Mouse (Mus musculus) left cerebral cortex, adult 18-20 months (tissue): Measurements from ENCODE around the gene Adipoq. TPM values are rescaled to one million over a fixed set of nuclear protein-coding genes. Genes with fewer than 3 reads are reported as not detected.
"Not testable (repeated sequence)": the region's sequence is repeated elsewhere in the genome, so short reads cannot be mapped to it uniquely, and the experiment has no call there.

ENCODE experiments used
- DNase-seq, 2 experiments: peaks; one replicate each; pipeline ENCODE4 v3.0.0; 2021 to 2022; ENCODE audit warnings: low spot score in 2 of 2, mixed read lengths in 1 of 2
- total RNA-seq, 2 experiments: library from RNA; stranded (reverse); gene quantifications; 2 replicates each; pipeline ENCODE4 v1.2.3; 2021

The Adipoq gene
- total RNA-seq, 2 experiments from 2014 or later, result not detected

DNA sequence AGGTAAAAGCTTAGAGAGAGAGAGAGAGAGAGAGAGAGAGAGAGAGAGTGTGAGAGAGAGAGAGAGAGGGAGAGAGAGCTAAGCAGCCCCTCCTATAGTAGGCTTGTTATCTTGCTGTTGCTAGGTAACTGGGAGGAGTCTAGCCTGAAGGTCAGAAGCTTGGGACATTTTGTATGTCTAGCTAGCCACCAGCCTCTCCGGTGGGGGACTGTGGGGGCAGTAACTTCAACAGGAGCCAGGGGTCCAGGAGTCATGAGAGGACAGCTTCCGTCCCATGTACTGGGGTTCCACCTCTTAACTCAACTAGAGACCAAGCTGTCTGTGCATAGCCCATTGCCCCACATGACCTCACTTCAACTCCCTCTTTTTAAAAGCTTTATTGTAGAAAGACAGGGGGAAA is 12.6 kb downstream of the Adipoq start:
- no peak for DNase-seq

DNA sequence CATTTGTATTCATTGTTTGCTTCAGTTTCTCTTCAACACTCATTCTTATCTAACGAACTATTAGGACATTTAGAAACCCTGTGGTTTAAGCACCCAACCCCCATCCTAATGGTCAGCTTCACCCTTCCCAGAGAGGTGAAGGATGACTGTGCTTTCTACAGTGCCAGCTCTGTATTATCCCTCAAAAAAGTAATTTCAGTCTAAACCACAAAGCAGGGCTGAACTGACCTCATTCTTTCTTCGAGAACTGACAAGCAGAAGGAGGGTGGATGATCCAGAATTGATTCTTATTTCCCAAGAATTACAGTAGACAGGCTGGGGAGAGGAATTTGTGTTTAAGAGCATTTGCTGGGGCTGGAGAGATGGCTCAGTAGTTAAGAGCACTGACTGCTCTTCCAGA is 13.4 kb downstream of the Adipoq start:
- no peak for DNase-seq

DNA sequence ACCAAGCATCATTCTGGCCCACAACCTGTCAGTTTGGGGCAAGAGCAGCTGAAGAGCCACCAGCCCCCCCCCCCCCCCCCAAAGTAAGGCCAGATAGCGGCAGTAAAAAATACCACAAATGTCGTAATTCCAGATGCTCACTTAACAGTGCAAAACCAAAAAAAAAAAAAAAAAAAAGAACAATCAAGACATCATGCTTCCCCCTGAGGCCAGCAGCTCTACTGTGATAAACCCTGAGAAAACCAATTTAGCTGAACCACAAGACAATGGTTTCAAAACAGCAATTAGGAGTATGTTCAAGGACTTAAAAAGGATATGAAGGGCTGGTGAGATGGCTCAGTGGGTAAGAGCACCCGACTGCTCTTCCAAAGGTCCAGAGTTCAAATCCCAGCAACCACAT is 15.8 kb downstream of the Adipoq start:
- no peak for DNase-seq

DNA sequence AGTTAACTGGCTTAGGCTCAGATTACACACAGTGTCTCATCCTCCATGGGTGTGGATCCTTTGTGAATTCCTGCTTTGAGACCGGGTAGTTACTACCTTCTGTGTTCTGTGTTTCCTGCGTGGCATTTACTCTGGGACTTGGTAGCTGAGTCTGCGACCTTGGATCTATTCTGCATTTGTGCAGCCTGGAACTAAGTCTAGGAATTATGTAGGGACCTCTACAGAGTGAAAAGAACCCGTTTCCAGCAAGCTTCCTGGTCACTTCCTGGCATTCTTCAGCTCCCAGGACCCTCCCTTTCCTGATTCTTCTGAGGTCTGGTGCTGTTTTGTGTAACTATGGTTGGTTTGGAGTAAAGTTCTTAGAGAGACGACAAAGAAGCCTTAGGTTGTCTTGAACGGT is 18.1 kb downstream of the Adipoq start:
- no peak for DNase-seq

DNA sequence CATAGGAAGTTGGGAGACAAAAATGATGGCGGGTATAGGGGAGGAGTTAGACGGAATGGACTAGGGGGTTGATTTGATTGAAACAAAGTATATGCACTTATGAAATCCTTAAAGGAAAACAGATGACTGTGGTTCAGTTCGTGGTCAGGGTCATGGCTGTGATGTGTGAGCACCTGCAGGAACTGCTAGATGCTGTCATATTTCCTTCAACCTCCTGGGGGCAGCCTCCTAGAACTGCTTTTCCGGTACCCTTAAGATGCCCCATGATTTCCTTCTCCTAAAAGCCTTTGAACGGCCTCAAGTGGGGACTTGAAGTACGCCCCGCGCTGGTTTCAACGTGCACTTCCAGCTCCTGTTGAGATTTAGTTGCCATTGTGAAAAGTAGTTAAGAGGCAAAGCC is 19.1 kb downstream of the Adipoq start:
- DNase-seq, result no peak

DNA sequence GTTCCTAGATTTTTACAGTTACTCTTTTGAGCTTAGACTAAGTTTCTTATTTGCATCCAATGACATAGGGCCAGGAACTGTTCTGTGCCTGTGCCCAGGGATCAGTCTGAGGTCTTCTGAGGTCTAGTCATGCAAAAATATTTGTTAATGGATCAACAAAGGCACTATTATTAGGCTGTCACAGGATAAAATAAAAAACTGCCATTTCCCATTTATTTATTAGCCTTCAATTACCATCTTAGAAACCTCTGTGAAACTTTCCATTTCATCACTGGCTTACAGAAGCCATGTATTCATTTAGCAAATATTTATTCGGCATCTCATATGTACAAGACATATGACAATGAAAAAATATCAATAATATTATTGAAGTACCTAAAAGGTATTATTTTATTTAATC is 20.3 kb downstream of the Adipoq start:
- no peak for DNase-seq

DNA sequence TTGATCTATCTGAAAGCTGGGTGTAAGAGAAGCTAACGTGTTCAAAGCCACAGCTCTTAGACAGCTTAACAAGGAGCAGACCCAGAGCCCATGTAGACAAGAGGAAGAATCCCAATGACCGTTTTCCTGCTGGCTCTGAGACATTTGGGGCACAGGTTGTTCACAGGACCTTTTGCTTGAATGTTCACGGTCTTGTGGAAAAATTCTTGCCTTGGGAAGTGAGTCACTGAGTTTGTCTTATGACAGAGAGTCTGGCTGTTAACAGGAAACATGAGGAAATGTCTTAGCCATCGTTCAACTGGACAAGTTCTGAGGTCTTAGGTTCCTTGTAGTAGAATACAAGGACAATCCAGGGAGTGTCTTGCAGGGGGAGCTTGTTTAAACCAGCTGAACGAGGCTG is 20.7 kb downstream of the Adipoq start:
- no peak for DNase-seq

DNA sequence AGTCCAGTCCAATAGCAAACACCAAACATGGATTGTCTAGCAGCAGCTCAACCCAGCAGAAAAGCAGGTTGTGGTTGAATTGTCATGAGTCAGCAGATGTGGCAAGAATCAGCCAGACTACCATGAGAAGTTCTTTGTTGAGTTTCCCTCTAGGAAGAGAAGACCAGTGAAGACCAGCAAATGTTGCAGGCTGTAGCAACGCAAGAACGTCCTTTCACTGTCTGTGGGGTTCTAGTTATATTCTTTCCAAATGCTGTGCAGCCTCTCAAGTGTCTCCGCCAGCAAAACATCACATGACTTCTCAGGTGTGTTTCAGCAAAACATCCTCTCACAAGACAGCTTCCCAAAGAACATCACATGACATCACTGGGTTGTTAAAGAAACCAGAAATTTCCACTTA is 24.5 kb downstream of the Adipoq start:
- DNase-seq, result no peak

DNA sequence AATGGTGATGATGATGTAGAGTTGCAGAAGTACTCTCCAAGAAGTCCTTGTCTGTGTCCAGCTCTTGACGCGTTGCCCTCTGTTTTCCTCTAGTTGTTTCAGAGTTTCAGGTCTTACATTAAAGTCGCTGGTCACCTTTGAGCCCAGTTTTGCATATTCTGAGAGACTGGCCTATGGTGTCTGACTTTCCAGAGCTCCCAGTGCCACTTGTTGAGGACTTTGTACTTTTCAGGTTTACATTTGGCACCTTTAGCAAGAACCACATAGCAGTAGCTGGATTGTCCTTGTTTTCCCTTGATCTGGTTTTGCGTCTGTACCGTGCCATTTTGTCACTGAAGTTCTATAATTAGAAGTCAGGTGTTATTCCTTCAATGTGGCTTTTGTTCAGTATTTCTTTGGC is 27.6 kb downstream of the Adipoq start:
- no peak for DNase-seq

DNA sequence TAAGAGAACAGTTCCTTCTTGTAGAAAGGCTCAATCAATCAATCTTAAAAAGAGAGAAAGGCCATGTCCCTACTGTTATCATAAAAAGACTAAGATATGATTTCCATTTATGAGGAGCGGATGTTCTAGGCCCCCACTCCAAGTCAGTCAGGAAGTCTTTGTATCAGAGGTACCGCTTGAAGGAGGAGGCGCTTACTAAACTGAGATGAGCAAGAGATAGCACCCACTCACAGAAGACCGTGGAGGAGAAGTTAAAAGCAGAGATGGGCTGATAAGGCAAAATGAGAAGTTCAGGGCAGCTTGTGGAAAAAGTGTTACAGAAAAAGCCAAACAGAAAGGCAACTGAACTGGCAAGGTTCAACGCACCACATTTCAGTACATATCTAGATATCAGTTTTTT is 28.5 kb downstream of the Adipoq start:
- no peak for DNase-seq

DNA sequence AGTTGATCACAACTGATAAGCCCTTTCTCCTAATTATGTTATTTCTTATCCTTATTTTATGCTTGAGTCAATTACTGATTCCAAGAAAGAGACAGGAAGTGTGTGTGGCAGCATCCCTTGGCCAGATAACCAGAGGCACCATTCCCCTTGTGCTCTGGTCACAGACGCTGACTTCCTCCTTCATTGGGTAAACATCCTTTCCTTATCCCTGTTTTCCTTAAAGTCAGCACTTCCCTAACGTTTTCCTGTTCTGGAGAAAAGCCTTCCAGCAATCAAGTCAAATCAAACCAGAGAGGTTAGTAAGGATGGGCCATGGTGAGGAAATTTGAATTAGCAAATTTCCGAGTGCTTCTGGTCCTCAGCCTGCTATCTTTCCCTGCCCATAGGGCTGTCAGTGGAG is 29.6 kb downstream of the Adipoq start:
- no peak for DNase-seq

DNA sequence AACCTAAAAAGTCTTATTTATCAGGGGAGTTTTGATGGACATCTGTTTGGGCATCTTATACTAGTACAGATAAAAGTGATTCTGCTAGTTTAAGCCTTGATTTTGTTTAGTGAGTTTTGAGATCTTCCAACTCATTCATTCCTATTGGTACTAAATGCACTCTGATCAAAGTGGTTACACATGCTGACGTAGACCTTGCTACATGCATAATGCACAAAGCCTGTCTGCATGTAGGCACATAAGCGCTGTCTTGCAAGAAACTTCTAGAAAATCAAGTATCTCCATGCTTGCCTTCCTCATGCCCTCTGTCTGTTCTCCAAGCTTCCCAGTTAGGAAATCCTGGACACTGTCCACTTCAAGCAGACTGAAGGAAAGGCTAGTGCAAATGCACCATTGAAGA is 31.5 kb downstream of the Adipoq start:
- DNase-seq, result no peak

DNA sequence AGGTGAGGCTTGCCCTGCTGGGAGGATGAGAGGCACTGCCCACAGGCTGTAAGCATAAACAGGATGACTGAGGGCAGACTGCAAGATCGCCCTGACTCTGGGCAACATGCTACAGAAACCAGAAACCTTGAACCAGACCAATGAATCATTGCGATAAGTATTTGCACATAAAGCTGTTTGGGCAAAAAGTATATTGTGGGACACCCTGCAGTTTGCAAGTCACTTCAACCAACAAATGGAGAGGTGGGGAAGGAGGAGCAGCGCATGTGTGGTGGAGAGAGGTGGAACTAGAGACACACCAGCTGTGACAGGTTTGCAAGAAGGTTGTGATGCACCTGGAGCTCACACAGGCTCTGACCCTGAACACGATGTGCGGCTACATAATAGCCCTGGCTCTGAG is 32.5 kb downstream of the Adipoq start:
- DNase-seq, result no peak

DNA sequence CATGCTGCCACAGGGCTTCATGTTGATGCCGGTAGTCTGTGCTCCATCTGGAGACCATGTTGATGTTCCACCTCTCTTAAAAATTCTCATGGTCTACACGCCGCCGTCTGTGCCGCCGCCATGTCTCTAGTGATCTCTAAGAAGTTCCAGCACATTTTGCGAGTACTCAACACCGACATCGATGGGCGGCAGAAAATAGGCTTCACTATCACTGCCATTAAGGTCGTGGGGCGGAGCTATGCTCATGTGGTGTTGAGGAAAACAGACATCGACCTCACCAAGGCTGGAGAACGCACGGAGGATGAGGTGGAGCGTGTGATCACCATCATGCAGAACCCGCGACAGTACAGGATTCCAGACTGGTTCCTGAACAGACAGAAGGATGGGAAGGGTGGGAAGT is 33.1 kb downstream of the Adipoq start:
- DNase-seq, result not testable (repeated sequence)

DNA sequence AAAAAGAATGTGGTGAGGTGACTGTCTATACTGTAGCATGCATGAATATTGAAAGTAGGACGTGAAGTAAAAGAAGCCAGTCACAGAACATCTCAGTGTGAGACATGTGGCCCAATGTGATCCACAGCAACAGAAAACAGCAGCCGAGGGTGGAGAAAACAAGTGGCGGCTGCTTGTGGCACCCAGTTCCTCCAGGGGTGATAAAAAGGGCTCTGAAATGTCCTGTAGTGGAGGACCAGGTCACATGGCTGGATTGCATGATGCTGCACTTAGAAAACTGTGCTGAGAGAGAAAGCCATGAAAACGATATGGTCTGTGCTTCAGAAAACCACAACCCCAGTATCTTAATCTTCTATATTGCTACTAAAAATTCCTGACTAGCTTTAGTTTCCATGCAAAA is 34.7 kb downstream of the Adipoq start:
- DNase-seq, result no peak

DNA sequence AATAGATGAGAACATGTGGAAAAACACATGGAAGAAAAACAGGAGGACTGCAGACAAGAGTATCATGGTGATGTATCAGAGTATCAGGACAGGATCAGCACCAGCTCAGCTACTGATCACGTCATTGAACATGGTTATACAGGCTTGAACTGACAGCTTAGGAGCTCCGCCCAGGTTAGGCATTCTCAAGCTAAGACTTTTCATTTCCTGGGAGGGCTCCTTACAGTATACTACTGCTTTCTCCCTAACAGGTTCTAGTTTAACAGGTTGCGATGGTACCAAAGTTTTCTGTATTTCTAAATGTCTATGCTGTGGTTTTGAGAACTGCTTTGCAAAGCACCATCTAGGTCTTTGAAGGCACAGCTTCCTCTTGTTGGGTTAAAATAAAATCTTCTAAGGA is 35.2 kb downstream of the Adipoq start:
- DNase-seq, result no peak

DNA sequence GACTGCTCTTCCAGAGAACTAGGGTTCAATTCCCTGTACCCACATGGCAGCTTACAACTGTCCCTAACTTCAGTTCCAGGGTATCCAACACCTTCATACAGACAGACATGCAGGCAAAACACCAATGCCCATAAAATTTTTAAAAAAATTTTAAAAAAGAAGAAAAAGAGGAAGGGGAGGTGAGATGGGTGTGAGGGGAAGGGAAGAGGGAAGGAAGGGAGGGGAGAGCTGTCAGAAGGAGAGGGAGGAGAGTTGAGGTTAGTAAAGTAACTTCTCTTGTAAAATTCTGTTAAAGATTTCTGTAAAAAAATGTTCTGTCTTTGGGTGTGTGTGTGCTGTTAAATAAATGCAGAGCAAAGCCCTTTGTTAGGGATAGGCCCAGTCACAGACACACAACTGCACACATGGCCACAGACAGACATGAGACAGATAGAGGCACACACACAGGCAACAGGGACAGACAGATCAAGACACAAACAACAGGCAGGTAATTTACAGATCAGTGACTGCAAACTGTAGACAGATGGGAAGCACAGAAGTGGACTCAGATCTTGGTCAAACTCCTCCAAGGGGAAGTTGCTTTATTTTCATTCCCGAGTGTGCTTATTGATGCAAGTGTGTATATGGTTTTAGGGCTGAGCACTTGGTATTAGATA is 35.7 kb downstream of the Adipoq start:
- DNase-seq, result no peak

DNA sequence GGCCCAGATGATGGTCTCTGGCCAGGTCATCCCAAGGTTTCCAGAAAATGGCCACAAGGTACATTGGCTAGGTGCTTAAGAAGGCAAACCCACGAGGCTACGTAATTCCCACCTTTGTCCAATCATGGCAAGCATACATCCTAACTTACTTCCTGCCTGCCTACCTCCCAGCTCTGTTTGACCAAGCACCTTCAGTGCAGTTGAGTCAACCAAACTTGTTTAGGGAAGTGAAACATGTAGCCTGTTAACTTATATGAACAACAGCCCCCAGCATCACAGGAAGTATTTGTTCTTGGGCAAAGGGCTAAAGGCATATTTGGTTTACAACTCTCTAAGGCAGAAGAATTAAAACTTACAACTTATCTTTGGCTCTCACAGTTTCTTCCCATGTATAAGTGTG is 39.5 kb downstream of the Adipoq start:
- DNase-seq, result no peak

DNA sequence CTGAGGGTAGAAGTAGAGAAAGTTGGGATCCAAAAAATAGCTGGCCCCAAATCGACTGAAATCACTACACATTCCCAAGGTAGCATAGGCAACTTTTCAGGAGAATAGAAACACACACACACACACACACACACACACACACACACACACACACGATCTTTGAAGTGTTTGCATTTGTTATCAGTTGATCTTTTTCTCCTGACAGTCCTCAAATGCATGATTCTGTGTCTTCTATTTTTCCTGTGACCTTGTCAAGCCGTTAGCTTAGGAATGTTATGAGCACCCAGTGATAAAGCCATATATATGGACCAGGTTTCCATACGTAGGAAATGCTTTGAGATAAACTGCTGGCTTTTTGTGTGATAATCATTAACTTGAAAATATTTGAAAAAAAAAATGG is 40.1 kb downstream of the Adipoq start:
- no peak for DNase-seq

DNA sequence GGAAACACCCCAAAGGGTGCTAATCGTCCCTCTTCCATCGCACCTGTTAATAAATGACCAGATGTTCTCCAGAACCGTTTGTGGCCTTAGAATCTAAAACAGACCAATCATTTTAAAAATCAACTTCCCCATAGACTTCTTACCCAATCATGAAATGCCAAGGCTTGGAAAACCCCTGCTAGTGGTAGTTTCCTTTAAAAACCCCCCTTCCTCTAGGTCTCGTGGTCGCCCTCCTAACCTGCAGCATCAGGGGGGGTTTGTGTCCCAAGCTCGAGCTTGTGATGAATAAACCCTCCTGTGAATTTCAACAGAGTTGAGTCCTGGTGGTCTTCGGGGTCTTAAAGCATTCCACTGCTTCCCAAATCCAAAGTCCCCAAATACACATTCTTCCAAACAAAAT is 41.6 kb downstream of the Adipoq start:
- DNase-seq, result no peak

DNA sequence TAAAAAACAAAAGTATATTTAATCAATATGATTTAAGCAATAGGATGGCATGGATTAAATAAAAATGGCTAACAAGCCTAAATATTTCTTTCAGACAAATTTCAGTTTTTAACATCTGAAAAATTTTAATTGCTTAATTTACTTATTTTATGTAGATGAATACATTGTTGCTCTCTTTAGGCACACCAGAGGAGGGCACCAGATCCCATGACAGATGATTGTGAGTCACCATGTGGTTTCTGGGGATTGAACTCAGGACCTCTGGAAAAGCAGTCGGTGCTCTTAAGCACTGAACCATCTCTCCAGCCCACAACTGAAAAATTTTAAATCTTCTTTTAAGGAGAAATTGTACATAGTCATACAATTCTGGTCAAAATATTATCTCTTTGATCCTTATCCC is 43.3 kb downstream of the Adipoq start:
- DNase-seq, result no peak

DNA sequence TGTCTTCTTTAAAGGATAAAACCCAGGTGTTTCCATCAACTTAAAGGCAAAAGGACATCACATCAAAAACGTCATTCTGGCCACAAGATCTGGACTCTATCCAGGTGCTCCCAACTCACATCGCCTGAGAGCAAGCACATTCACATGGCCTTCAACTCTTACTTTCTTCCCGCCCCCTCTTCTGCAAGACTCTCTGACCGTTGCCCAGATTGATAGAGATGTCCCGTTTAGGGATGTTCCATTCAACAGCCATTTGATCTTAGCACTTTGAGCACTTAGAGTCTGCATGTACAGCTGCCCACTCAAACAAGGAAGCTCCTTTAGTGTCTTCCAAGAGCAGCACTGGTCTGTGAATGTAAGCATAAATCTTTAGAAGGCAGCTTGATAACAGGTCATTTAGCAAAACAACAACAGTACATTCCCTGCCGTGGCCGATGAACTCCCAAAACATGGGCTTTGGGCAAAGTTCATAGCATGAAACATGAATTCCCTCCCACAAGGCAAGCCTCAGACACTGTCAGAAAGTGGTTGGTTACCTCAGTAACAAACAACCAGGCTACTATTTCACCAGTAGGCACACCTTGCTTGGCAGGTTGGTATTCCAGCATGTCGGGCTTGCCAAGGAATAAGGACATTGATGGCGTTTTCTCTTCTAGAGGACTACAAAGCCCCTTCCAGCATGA is 45.4 kb downstream of the Adipoq start:
- DNase-seq, result no peak

DNA sequence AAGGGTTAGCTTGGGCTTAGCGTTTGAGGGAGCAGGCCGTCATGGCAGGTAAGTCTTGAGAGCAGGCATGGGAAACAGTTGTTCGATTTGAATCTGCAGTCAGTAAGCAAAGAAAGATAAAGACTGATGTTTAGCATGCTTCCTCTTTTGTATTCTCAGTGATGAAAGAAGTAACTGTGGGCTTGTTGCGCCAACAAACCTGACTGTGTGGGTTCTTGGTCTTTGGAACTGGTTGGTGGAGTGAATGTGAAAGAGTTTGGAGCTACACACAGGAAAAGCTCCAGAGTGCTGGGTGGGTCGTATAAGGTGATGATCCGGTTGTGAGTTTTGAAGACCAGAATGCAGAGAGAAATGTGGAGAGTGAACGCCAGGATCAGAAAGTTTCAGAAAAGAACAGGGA is 49.3 kb downstream of the Adipoq start:
- no peak for DNase-seq
